Mouse (Mus musculus): ENCODE measurements at regions not wholly inside any gene's neighbourhood (a gene's known extent, or its start where the extent isn't known, plus 50 kb on each side); places are given as distances from the start of the nearest gene placed in this dataset.
"Not testable (repeated sequence)": the region's sequence is repeated elsewhere in the genome, so short reads cannot be mapped to it uniquely, and the experiment has no call there.

DNA sequence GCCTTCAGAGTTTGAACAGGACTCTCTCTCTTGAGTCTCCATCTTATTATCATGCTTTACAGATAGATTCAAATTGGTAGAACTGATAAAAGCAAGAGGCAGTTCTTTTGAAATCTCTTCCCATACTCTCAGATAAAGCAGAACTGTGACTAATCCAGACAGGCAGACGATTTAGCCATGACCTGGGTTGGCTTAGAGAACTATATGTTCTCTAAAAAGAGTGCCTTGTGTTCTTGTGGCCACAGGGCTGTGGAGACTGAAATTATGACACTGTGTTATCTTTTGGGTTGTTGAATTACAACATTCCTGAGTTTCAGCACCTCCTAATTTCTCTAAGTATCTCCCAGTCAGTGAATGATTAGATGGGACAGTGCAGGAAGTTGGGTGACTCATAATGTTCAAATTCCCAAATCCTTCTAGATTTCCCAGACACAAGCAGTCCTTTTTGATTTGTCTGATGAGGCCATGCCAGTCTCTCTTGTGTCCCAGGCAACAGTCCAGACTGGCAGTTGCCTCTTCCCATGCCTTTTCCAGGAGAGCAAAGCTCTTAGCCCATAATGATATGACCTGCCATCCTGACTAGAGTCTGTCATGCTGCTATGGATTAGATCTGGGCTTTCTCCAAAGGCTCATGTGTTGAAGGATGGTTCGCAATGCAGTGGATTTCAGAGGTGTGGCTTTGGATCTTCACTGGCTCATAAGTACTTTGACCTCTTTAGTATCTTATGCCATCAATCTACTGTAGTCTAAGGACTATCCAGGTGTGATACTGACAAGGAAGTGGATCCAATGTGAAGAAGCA, 66.4 kb upstream of the Tbl1xr1 start:
- dilution Hi-C loops (cut with MboI; ENCODE audit: extremely low pct_ligation_motif_present, extremely low pct_unique_long_range_greater_than_20kb, low sequenced_read_pairs) = no loop called here
- no peaks in the 10 kb centered on the region for H3K36me3 ChIP-seq (replicated peaks in 1 of 2; ENCODE audit: control insufficient read depth in 1 of 2, insufficient read depth in 1 of 2, low read length in 1 of 2)
- H3K4me2 ChIP-seq (ENCODE audit: insufficient read depth, low read depth, poor library complexity, severe bottlenecking) = no peak overlapping the region
- no peaks in the 10 kb centered on the region for H3K79me2 ChIP-seq (replicated peaks; ENCODE audit: control insufficient read depth, extremely low read depth, insufficient read depth, poor library complexity, severe bottlenecking)
- no peaks in the 10 kb centered on the region for H3K27me3 ChIP-seq (replicated peaks)
- no peak for TF ChIP-seq RAD21 (IDR thresholded peaks at IDR 0.05; ENCODE audit: low read depth, low read length)
- in situ Hi-C loops (cut with MboI; ENCODE audit: low pct_ligation_motif_present, low pct_unique_long_range_greater_than_20kb, low sequenced_read_pairs) = no loop called here
- no peaks in the 10 kb centered on the region for H3K9me3 ChIP-seq (replicated peaks; ENCODE audit: low read length)
- H3K4me3 ChIP-seq (replicated peaks in 1 of 3; ENCODE audit: low read depth in 2 of 3, low read length in 2 of 3, poor library complexity in 1 of 3) = no peak overlapping the region
- DNase-seq (ENCODE audit: extremely low read depth) = no peak
- H3K27ac ChIP-seq (ENCODE audit: insufficient read depth, low read depth) = no peak overlapping the region
- 0 out of 4 replicates have a peak, but pooled peaks cover 0 to 4% of the 10 kb centered on the region in 2 experiments for H3K4me1 ChIP-seq (ENCODE audit: control insufficient read depth in 1 of 2, insufficient read depth in 2 of 2)
- no peak overlapping the region for H3K9ac ChIP-seq (ENCODE audit: insufficient read depth, low read depth)

DNA sequence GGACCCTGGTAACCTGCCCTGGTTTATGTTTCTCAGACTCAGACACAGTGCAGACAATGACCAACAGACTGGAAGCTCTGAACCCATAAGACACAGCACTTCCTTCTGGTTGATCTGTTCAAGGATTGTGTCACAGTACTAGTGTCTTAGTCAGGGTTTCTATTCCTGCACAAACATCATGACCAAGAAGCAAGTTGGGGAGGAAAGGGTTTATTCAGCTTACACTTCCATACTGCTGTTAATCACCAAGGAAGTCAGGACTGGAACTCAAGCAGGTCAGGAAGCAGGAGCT, 65.8 kb upstream of the Tbl1xr1 start:
- in situ Hi-C loops (cut with MboI; ENCODE audit: low pct_ligation_motif_present, low pct_unique_long_range_greater_than_20kb, low sequenced_read_pairs) = not testable (repeated sequence)

DNA sequence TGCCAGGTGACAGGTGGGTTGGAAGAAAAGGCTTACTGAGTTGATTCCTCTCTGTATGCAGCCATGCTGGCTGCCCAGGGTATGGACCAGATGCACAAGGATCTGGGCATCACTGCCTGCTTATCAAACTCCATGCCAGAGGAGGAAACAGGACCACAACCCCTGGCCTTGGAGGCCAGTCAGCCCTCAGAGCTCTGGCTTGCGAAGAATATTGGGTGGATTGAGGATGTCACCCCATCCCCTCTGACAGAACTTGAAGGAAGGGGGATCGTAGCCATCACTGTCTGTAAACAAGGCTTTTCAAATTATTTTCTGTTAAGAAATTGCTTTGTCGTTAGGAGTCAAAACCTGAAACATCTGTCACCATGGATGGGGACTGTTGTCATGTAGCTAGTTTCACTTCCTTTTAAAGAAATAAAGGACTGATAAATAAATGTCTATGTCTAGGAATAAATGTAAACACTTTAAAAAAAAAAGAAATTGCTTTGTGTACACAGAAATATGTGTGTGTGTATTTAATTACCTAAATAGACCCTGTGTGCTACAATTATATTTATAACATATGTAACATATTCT, 55.0 kb upstream of the Tbl1xr1 start:
- H3K4me3 ChIP-seq (replicated peaks in 1 of 3; ENCODE audit: low read depth in 2 of 3, low read length in 2 of 3, poor library complexity in 1 of 3) = no peak overlapping the region
- no peaks in the 10 kb centered on the region for H3K79me2 ChIP-seq (replicated peaks; ENCODE audit: control insufficient read depth, extremely low read depth, insufficient read depth, poor library complexity, severe bottlenecking)
- no peak overlapping the region for H3K9ac ChIP-seq (ENCODE audit: insufficient read depth, low read depth)
- DNase-seq (ENCODE audit: extremely low read depth) = peak; percentile 27
- dilution Hi-C loops (cut with MboI; ENCODE audit: extremely low pct_ligation_motif_present, extremely low pct_unique_long_range_greater_than_20kb, low sequenced_read_pairs) (no loop called here), in situ Hi-C loops (cut with MboI; ENCODE audit: low pct_ligation_motif_present, low pct_unique_long_range_greater_than_20kb, low sequenced_read_pairs) (no loop called here)
- no peak overlapping the region for H3K27ac ChIP-seq (ENCODE audit: insufficient read depth, low read depth)
- no peaks in the 10 kb centered on the region for H3K36me3 ChIP-seq (replicated peaks in 1 of 2; ENCODE audit: control insufficient read depth in 1 of 2, insufficient read depth in 1 of 2, low read length in 1 of 2)
- no peak overlapping the region for H3K4me2 ChIP-seq (ENCODE audit: insufficient read depth, low read depth, poor library complexity, severe bottlenecking)
- peaks cover 8 to 33% of the 10 kb centered on the region in 2 experiments for H3K4me1 ChIP-seq (ENCODE audit: control insufficient read depth in 1 of 2, insufficient read depth in 2 of 2)
- H3K27me3 ChIP-seq (replicated peaks) = no peaks in the 10 kb centered on the region
- peaks cover 3% of the 10 kb centered on the region for H3K9me3 ChIP-seq (replicated peaks; ENCODE audit: low read length)
- TF ChIP-seq KAT2A (IDR thresholded peaks at IDR 0.05; ENCODE audit: insufficient replicate concordance, low read length) (no peak), CTCF (conservative IDR thresholded peaks at IDR 0.05 in 1 of 2, IDR thresholded peaks at IDR 0.05 in 1 of 2; ENCODE audit: low read depth in 2 of 2, low read length in 2 of 2) (no peak), EP300 (IDR thresholded peaks at IDR 0.05; ENCODE audit: low read length) (peak; percentile 89), TCF12 (IDR thresholded peaks at IDR 0.05; ENCODE audit: low read depth, low read length) (no peak), JUND (conservative IDR thresholded peaks at IDR 0.05; ENCODE audit: low read depth, low read length) (0 out of 2 replicates have a peak, but pooled peaks have one; percentile 20), MAX (IDR thresholded peaks at IDR 0.05; ENCODE audit: low read length) (no peak), MXI1 (IDR thresholded peaks at IDR 0.05; ENCODE audit: low read depth, low read length) (no peak), POLR2AphosphoS2 (IDR thresholded peaks at IDR 0.05; ENCODE audit: low read depth, low read length) (no peak), USF1 (IDR thresholded peaks at IDR 0.05; ENCODE audit: low read depth, low read length) (no peak), ZC3H11A (IDR thresholded peaks at IDR 0.05; ENCODE audit: low read depth, low read length) (no peak), MEF2A (IDR thresholded peaks at IDR 0.05; ENCODE audit: borderline replicate concordance, low read depth, low read length) (no peak), RAD21 (IDR thresholded peaks at IDR 0.05; ENCODE audit: low read depth, low read length) (no peak), CHD2 (IDR thresholded peaks at IDR 0.05; ENCODE audit: low read length) (no peak), MYC (IDR thresholded peaks at IDR 0.05; ENCODE audit: low read depth, low read length) (no peak), IRF4 (IDR thresholded peaks at IDR 0.05; ENCODE audit: low read depth, low read length) (peak; percentile 87), MAZ (IDR thresholded peaks at IDR 0.05; ENCODE audit: low read depth, low read length) (no peak), HCFC1 (IDR thresholded peaks at IDR 0.05; ENCODE audit: low read depth, low read length) (no peak), PAX5 (IDR thresholded peaks at IDR 0.05; ENCODE audit: low read length) (no peak), JUN (IDR thresholded peaks at IDR 0.05; ENCODE audit: insufficient read depth, low read depth, low read length) (no peak), ZNF384 (IDR thresholded peaks at IDR 0.05; ENCODE audit: low read depth, low read length) (no peak), SIN3A (IDR thresholded peaks at IDR 0.05; ENCODE audit: low read length) (0 out of 2 replicates have a peak, but pooled peaks have one; percentile 40), USF2 (conservative IDR thresholded peaks at IDR 0.05; ENCODE audit: low read depth, low read length) (no peak), POLR2A (IDR thresholded peaks at IDR 0.05; ENCODE audit: low read depth, low read length) (no peak), TBP (conservative IDR thresholded peaks at IDR 0.05; ENCODE audit: low read depth, low read length) (no peak), ETS1 (conservative IDR thresholded peaks at IDR 0.05; ENCODE audit: low read depth, low read length) (no peak), NELFE (IDR thresholded peaks at IDR 0.05; ENCODE audit: low read depth, low read length) (no peak)

More for the DNA sequence above, 65.8 kb upstream of the Tbl1xr1 start:
- H3K9ac ChIP-seq (ENCODE audit: insufficient read depth, low read depth); H3K27me3 ChIP-seq (replicated peaks); H3K4me2 ChIP-seq (ENCODE audit: insufficient read depth, low read depth, poor library complexity, severe bottlenecking); H3K9me3 ChIP-seq (replicated peaks; ENCODE audit: low read length); H3K36me3 ChIP-seq (replicated peaks in 1 of 2; ENCODE audit: control insufficient read depth in 1 of 2, insufficient read depth in 1 of 2, low read length in 1 of 2); H3K27ac ChIP-seq (ENCODE audit: insufficient read depth, low read depth); dilution Hi-C loops (cut with MboI; ENCODE audit: extremely low pct_ligation_motif_present, extremely low pct_unique_long_range_greater_than_20kb, low sequenced_read_pairs); H3K4me1 ChIP-seq (ENCODE audit: control insufficient read depth in 1 of 2, insufficient read depth in 2 of 2); H3K79me2 ChIP-seq (replicated peaks; ENCODE audit: control insufficient read depth, extremely low read depth, insufficient read depth, poor library complexity, severe bottlenecking); DNase-seq (ENCODE audit: extremely low read depth); H3K4me3 ChIP-seq (replicated peaks in 1 of 3; ENCODE audit: low read depth in 2 of 3, low read length in 2 of 3, poor library complexity in 1 of 3): not testable (repeated sequence)

Data from CH12.LX (cell line).